Mouse (Mus musculus) kidney, postnatal 0 days (tissue): ENCODE results near the gene Slc13a2. TPM values are rescaled to one million over a fixed set of nuclear protein-coding genes. Genes with fewer than 3 reads are reported as not detected.

Experiments
- ATAC-seq: fragments of 200-750 bp; cut with Nextera tagmentation; replicated peaks from 2 replicates; pipeline ENCODE4 v1.8.0; 2017; ENCODE audit warnings: low read depth, moderate number of reproducible peaks, moderate TSS enrichment, moderate library complexity; ENCODE audit not compliant: low FRiP score
- DNase-seq: peaks from one replicate; pipeline ENCODE4 v3.0.0-alpha.2; 2016; ENCODE audit warnings: low spot score
- H3K27ac ChIP-seq: fragments of 300-500 bp; sonication (generic); 2 replicates; pipeline ENCODE4 v1.5.1; 2014; ENCODE audit warnings: mild to moderate bottlenecking
- H3K27me3 ChIP-seq: fragments of 300-500 bp; sonication (generic); 2 replicates; pipeline ENCODE4 v1.6.1; 2014; ENCODE audit warnings: low read length, mixed read lengths; ENCODE audit not compliant: insufficient read depth
- H3K36me3 ChIP-seq: fragments of 300-500 bp; sonication (generic); 2 replicates; pipeline ENCODE4 v1.6.1; 2014; ENCODE audit warnings: low read length, mixed read lengths; ENCODE audit not compliant: insufficient read depth
- H3K4me1 ChIP-seq: fragments of 300-500 bp; sonication (generic); replicated peaks from 2 replicates; pipeline ENCODE4 v1.6.1; 2014; ENCODE audit warnings: antibody characterized with exemption, low read length, mixed read lengths; ENCODE audit not compliant: insufficient read depth
- H3K4me2 ChIP-seq: fragments of 300-500 bp; sonication (generic); 2 replicates; pipeline ENCODE4 v1.6.1; 2014; ENCODE audit warnings: mild to moderate bottlenecking, low read length, moderate library complexity, mixed read lengths
- H3K4me3 ChIP-seq: fragments of 300-500 bp; sonication (generic); replicated peaks from 2 replicates; pipeline ENCODE4 v1.5.1; 2014; ENCODE audit warnings: low read depth, low read length
- H3K9ac ChIP-seq: fragments of 300-500 bp; sonication (generic); 2 replicates; pipeline ENCODE4 v1.6.1; 2014; ENCODE audit warnings: low read depth, low read length
- H3K9me3 ChIP-seq: fragments of 300-500 bp; sonication (generic); replicated peaks from 2 replicates; pipeline ENCODE4 v1.6.1; 2016; ENCODE audit warnings: low read length, inconsistent platforms, mixed read lengths
- CTCF ChIP-seq: IDR thresholded peaks from 2 replicates; pipeline ENCODE4 v1.5.1; 2016; ENCODE audit warnings: antibody characterized with exemption, low read depth, mild to moderate bottlenecking, moderate library complexity
- WGBS: fragments of 180-500 bp; shearing (Covaris S2); extraction: QIAGEN DNeasy Blood & Tissue Kit; methylation state at CpG from one replicate; pipeline ENCODE4 v1.1.7; 2014; 5-methylcytosine and 5-hydroxymethylcytosine counted together
- polyA plus RNA-seq: library from polyadenylated mRNA; unstranded; fragments of >200 nt; fragmentation: Nextera tagmentation; extraction: Ambion mirVana; gene quantifications from 2 replicates; pipeline ENCODE4 v1.2.1, GENCODE M21; 2015

Slc13a2 gene
- polyA plus RNA-seq, 1 experiment from 2014 or later, result 6.6 TPM

DNA sequence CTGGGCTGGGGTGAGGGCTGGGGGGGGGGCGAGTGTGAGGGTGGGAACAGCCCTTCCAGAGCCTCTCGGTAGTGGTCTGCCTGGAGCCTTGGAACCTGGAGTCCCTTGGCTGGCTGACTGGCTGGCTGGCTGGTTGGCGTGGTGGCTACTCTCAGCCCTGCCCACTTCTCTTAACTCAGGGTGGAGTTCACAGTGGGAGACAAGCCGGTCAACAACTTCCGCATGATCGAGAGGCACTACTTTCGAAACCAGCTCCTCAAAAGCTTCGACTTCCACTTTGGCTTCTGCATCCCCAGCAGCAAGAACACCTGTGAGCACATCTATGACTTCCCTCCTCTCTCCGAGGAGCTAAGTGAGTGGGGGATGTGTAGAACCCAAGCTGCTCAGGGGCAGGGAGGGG lies 74.1 kb downstream of the Slc13a2 start:
- Histone ChIP-seq H3K4me3 (no peak overlapping the region), H3K9me3 (no peaks in the 10 kb centered on the region), H3K27me3 (no peaks in the 10 kb centered on the region), H3K27ac (no peak overlapping the region), H3K4me2 (no peak overlapping the region), H3K9ac (no peak overlapping the region), H3K4me1 (peaks cover 11% of the 10 kb centered on the region; the same call in 1 of the 2 replicates), H3K36me3 (0 out of 2 replicates have a peak, but pooled peaks cover 3% of the 10 kb centered on the region)
- TF ChIP-seq CTCF, result no peak
- ATAC-seq (no peak), DNase-seq (no peak)
- WGBS, result 76% methylated on average over 8 of the region's 9 CpGs

Other genes starting within 250 kb of the Slc13a2 start
- gene Nek8, start 245.5 kb downstream of the Slc13a2 start, polyA plus RNA-seq, result 18.2 and 19.9 TPM in 2 replicates
- gene Tlcd1, start 245.5 kb downstream of the Slc13a2 start, polyA plus RNA-seq, result 43.4 and 46.6 TPM in 2 replicates
- gene Rpl23a, start 238.6 kb downstream of the Slc13a2 start, polyA plus RNA-seq, result 1,409 and 1,636 TPM in 2 replicates
- 129 and 131 TPM in 2 replicates for gene Rab34, start 233.8 kb downstream of the Slc13a2 start, polyA plus RNA-seq
- gene Proca1, start 228.8 kb downstream of the Slc13a2 start, polyA plus RNA-seq, result 3.1 and 3.2 TPM in 2 replicates
- 104 and 106 TPM in 2 replicates for gene Sdf2, start 176.5 kb downstream of the Slc13a2 start, polyA plus RNA-seq
- gene Supt6, start 176.2 kb downstream of the Slc13a2 start, polyA plus RNA-seq, result 14.4 and 16.8 TPM in 2 replicates
- gene 2610507B11Rik, start 160.5 kb downstream of the Slc13a2 start, polyA plus RNA-seq, result 96.3 and 98.2 TPM in 2 replicates
- 0.17 TPM in 1 of 2 replicates, not detected in the other for gene BC030499, start 131.4 kb downstream of the Slc13a2 start, polyA plus RNA-seq
- gene Spag5, start 120.7 kb downstream of the Slc13a2 start, polyA plus RNA-seq, result 12.4 and 14.8 TPM in 2 replicates
- gene Aldoc, start 99.2 kb downstream of the Slc13a2 start, polyA plus RNA-seq, result 12.5 and 13.0 TPM in 2 replicates
- gene Pigs, start 93.8 kb downstream of the Slc13a2 start, polyA plus RNA-seq, result 67.5 and 74.9 TPM in 2 replicates
- gene Unc119, start 78.7 kb downstream of the Slc13a2 start, polyA plus RNA-seq, result 30.4 TPM in 2 replicates
- not detected in 2 replicates for gene Foxn1, start 35.7 kb downstream of the Slc13a2 start, polyA plus RNA-seq
- 21.7 and 23.4 TPM in 2 replicates for gene Slc46a1, start 43.5 kb upstream of the Slc13a2 start, polyA plus RNA-seq
- gene Sarm1, start 75.5 kb upstream of the Slc13a2 start, polyA plus RNA-seq, result 0.55 and 1.1 TPM in 2 replicates
- gene Vtn, start 76.9 kb upstream of the Slc13a2 start, polyA plus RNA-seq, result 0.70 and 1.7 TPM in 2 replicates
- not detected in 2 replicates for gene Sebox, start 81.2 kb upstream of the Slc13a2 start, polyA plus RNA-seq
- gene Tmem199, start 90.0 kb upstream of the Slc13a2 start, polyA plus RNA-seq, result 56.0 and 58.9 TPM in 2 replicates
- gene Poldip2, start 90.0 kb upstream of the Slc13a2 start, polyA plus RNA-seq, result 173 and 191 TPM in 2 replicates
- 59.8 and 66.5 TPM in 2 replicates for gene Tnfaip1, start 114.1 kb upstream of the Slc13a2 start, polyA plus RNA-seq
- gene Ift20, start 114.1 kb upstream of the Slc13a2 start, polyA plus RNA-seq, result 185 and 187 TPM in 2 replicates
- gene Tmem97, start 128.6 kb upstream of the Slc13a2 start, polyA plus RNA-seq, result 61.0 and 65.8 TPM in 2 replicates